Mouse (Mus musculus) central nervous system, embryonic 18 days (tissue): ENCODE measurements around the gene Keg1. TPM values are rescaled to one million over a fixed set of nuclear protein-coding genes. Genes with fewer than 3 reads are reported as not detected.

ENCODE experiments used
- polyA plus RNA-seq: library from polyadenylated mRNA; depleted of rRNA; stranded (reverse); fragments of >200 nt; gene quantifications from 2 replicates; pipeline ENCODE4 v1.2.3, GENCODE M21; 2012; rRNA removed

The Keg1 gene
- polyA plus RNA-seq: not detected in 2 replicates

DNA sequence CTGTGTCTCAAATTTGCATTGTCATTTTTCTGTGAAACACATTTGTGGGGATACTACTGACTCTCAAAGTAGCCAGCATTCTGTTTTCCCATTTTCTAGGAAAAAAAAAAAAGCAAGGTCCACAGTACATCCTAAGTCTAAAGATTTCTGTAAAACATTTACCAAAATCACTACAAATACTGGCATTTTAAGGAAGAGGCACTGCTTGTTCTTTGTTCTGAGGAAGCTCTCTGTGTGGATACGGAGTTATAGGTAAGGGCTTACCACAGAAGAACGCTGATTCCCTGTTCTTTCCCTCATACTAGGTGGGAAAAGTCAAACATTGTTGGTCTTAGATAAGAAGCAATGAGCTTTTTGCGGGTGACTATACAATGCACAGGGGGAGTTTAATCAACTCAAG is at the start of gene Keg1:
Keg1 (plus strand) TSS at position 197 of the 400 bp plus-strand sequence.

GRCm38 (mm10) chr19:12670139-12670538 is 25.4 kb upstream of the Keg1 start, which contains the start of gene Olfr1442:
Gene Olfr1442, plus strand, starts transcription at chr19:12670439.

GRCm38 (mm10) chr19:12677812-12678211 is 17.8 kb upstream of the Keg1 start, which contains the start of gene Olfr1443:
Gene Olfr1443, plus strand, starts transcription at chr19:12678112.

GRCm38 (mm10) chr19:12765308-12765707 is 69.7 kb downstream of the Keg1 start, which contains the start of gene Cntf:
Gene Cntf, minus strand, starts transcription at chr19:12765632.

Other genes starting within 250 kb of the Keg1 start
- gene Mpeg1, start 235.0 kb upstream of the Keg1 start, polyA plus RNA-seq: 2.0 and 2.1 TPM in 2 replicates
- gene Dtx4, start 194.3 kb upstream of the Keg1 start, polyA plus RNA-seq: 37.1 and 38.0 TPM in 2 replicates
- 4.8 and 5.7 TPM in 2 replicates for gene Fam111a, start 150.0 kb upstream of the Keg1 start, polyA plus RNA-seq
- gene Gm4952, start 95.8 kb upstream of the Keg1 start, polyA plus RNA-seq: 0.17 and 0.25 TPM in 2 replicates
- not detected in 2 replicates for gene Glyat, start 62.5 kb upstream of the Keg1 start, polyA plus RNA-seq
- gene Olfr1442, start 25.3 kb upstream of the Keg1 start, polyA plus RNA-seq: not detected in 2 replicates
- gene Olfr1443, start 17.7 kb upstream of the Keg1 start, polyA plus RNA-seq: not detected in 2 replicates
- gene Cntf, start 69.8 kb downstream of the Keg1 start, polyA plus RNA-seq: 2.0 and 2.3 TPM in 2 replicates
- 34.7 and 36.6 TPM in 2 replicates for gene Zfp91, start 100.3 kb downstream of the Keg1 start, polyA plus RNA-seq
- gene Lpxn, start 100.4 kb downstream of the Keg1 start, polyA plus RNA-seq: 1.1 TPM in 2 replicates
- not detected in 2 replicates for gene Gm5244, start 150.9 kb downstream of the Keg1 start, polyA plus RNA-seq
- gene Olfr1444, start 161.5 kb downstream of the Keg1 start, polyA plus RNA-seq: not detected in 2 replicates
- not detected in 2 replicates for gene Olfr1445, start 188.1 kb downstream of the Keg1 start, polyA plus RNA-seq
- gene Olfr1446, start 197.7 kb downstream of the Keg1 start, polyA plus RNA-seq: not detected in 2 replicates
- not detected in 2 replicates for gene Olfr1447, start 208.0 kb downstream of the Keg1 start, polyA plus RNA-seq
- gene Olfr1448, start 228.6 kb downstream of the Keg1 start, polyA plus RNA-seq: not detected in 2 replicates
- not detected in 2 replicates for gene Olfr1449, start 235.1 kb downstream of the Keg1 start, polyA plus RNA-seq